Mouse (Mus musculus) C2C12 (cell line): Measurements from ENCODE around the gene Gm8897. TPM values are rescaled to one million over a fixed set of nuclear protein-coding genes. Genes with fewer than 3 reads are reported as not detected.
"Not testable (repeated sequence)": the region's sequence is repeated elsewhere in the genome, so short reads cannot be mapped to it uniquely, and the experiment has no call there.

Source experiments
- H3K27me3 ChIP-seq: one replicate; pipeline ENCODE4 v1.6.1; 2011; ENCODE audit not compliant: control insufficient read depth, insufficient read depth, insufficient read length
- H3K36me3 ChIP-seq: one replicate; pipeline ENCODE4 v1.6.1; 2011; ENCODE audit not compliant: control insufficient read depth, insufficient read depth
- H3K4me3 ChIP-seq: one replicate; pipeline ENCODE4 v1.5.1; 2011; ENCODE audit warnings: mild to moderate bottlenecking, control low read depth; ENCODE audit not compliant: poor library complexity, insufficient read depth, severe bottlenecking
- H3K79me2 ChIP-seq: one replicate; pipeline ENCODE4 v1.6.1; 2011; ENCODE audit not compliant: control insufficient read depth, insufficient read depth
- H3K79me3 ChIP-seq: one replicate; pipeline ENCODE4 v1.6.1; 2011; ENCODE audit warnings: low read depth, control low read depth
- H3ac ChIP-seq: one replicate; pipeline ENCODE3; 2011; ENCODE audit warnings: low read depth; ENCODE audit not compliant: control insufficient read depth, insufficient read length
- long read RNA-seq, 2 experiments: library from polyadenylated mRNA; unstranded; transcript quantifications; one replicate each; pipeline ENCODE4 v2.0.0; 2019 to 2020
- polyA plus RNA-seq: library from polyadenylated mRNA; unstranded; fragments of >200 nt; fragmentation: generic; extraction: Trizol; gene quantifications from one replicate; pipeline ENCODE4 v1.2.1, GENCODE M21; 2012; ENCODE audit warnings: missing spikeins

The Gm8897 gene
- polyA plus RNA-seq = not detected
- long read RNA-seq, experiment 1 = 0 reads
- long read RNA-seq, experiment 2 = 0 reads

DNA sequence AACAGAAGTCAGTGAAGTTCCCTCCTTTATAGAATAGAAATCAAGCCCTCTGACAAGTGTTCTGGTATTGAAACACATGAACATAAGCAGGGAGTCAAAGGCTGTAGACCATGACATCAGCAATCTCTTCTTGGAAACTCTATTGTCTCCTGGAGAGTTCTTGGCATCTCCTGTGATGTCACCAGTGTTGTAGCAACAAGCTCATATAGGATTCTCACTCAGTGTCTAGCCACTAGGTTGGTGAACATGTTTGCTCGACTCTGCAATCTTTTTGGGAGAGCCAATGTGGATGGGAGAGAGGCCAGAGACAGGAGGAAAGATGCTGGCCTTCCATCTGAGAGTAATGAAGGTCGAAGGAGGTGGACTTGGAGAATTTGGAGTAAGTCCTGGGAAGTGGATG, at the start of gene Gm8897:
Gene Gm8897, plus strand, starts transcription at position 301 of the 400 bp plus-strand sequence.
- H3K4me3 ChIP-seq, H3ac ChIP-seq, H3K79me2 ChIP-seq, H3K79me3 ChIP-seq, H3K27me3 ChIP-seq, H3K36me3 ChIP-seq: not testable (repeated sequence)

DNA sequence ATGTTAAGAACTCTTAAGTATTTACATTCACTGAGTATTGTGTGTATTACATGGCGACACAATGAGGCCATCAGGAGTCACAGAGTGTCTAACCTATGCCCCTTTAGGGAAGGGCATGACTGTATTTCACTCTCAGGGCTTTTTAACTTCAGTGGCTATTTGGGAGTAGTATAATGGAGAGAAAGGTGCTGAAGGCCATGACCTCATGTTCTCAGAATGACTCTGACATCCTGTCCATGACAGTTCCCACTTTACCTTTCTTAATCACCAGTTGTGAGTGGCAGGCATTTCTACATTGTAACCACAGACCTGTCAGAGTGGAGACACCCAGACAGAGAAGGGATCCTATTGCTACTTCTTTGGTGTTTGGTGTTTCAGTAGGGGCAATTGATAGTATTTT, 473 bp downstream of the Gm8897 start:
- not testable (repeated sequence) for H3ac ChIP-seq, H3K4me3 ChIP-seq

More for the DNA sequence above, 473 bp downstream of the Gm8897 start:
- not testable (repeated sequence) for H3K36me3 ChIP-seq, H3K27me3 ChIP-seq, H3K79me2 ChIP-seq, H3K79me3 ChIP-seq

Other genes with a start within 250 kb of the Gm8897 start
- not detected for gene Gm5861, start 233.3 kb upstream of the Gm8897 start, polyA plus RNA-seq
- not detected for gene Gm8890, start 160.4 kb upstream of the Gm8897 start, polyA plus RNA-seq
- not detected for gene Speer1, start 74.9 kb upstream of the Gm8897 start, polyA plus RNA-seq
- not detected for gene Gm8906, start 86.3 kb downstream of the Gm8897 start, polyA plus RNA-seq
- gene Gm6460, start 178.5 kb downstream of the Gm8897 start, polyA plus RNA-seq = not detected